Mouse (Mus musculus) hindbrain, embryonic 11.5 days (tissue): ENCODE data around the gene Ubald1. TPM values are rescaled to one million over a fixed set of nuclear protein-coding genes. Genes with fewer than 3 reads are reported as not detected.

Source experiments
- ATAC-seq: fragments of 200-750 bp; cut with Nextera tagmentation; 2 replicates; pipeline ENCODE4 v1.8.0; 2017; ENCODE audit warnings: mild to moderate bottlenecking, moderate TSS enrichment, moderate library complexity; ENCODE audit not compliant: low FRiP score
- DNase-seq: peaks from one replicate; pipeline ENCODE4 v3.0.0-alpha.2; 2015; ENCODE audit warnings: low spot score
- H3K27ac ChIP-seq: fragments of 300-500 bp; sonication (generic); 2 replicates; pipeline ENCODE4 v1.5.1; 2014; ENCODE audit warnings: mild to moderate bottlenecking, low read depth, low read length
- H3K27me3 ChIP-seq: fragments of 300-500 bp; sonication (generic); 2 replicates; pipeline ENCODE4 v1.6.1; 2014; ENCODE audit warnings: mild to moderate bottlenecking, low read length, moderate library complexity, mixed read lengths; ENCODE audit not compliant: control insufficient read depth, insufficient read depth
- H3K36me3 ChIP-seq: fragments of 300-500 bp; sonication (generic); 2 replicates; pipeline ENCODE4 v1.6.1; 2014; ENCODE audit warnings: mild to moderate bottlenecking, low read length, moderate library complexity, mixed read lengths; ENCODE audit not compliant: control insufficient read depth, insufficient read depth
- H3K4me1 ChIP-seq: fragments of 300-500 bp; sonication (generic); replicated peaks from 2 replicates; pipeline ENCODE4 v1.6.1; 2014; ENCODE audit warnings: low read length, mixed read lengths; ENCODE audit not compliant: control insufficient read depth, insufficient read depth
- H3K4me2 ChIP-seq: fragments of 300-500 bp; sonication (generic); replicated peaks from 2 replicates; pipeline ENCODE4 v1.6.1; 2014; ENCODE audit warnings: mild to moderate bottlenecking, low read depth, low read length
- H3K4me3 ChIP-seq: fragments of 300-500 bp; sonication (generic); 2 replicates; pipeline ENCODE4 v1.5.1; 2014; ENCODE audit warnings: low read depth, low read length
- H3K9ac ChIP-seq: fragments of 300-500 bp; sonication (generic); 2 replicates; pipeline ENCODE4 v1.6.1; 2014; ENCODE audit warnings: low read depth, low read length
- H3K9me3 ChIP-seq: fragments of 300-500 bp; sonication (generic); 2 replicates; pipeline ENCODE4 v1.6.1; 2016; ENCODE audit warnings: low read length; ENCODE audit not compliant: control insufficient read depth
- WGBS: fragments of 180-500 bp; shearing (Covaris S2); extraction: QIAGEN DNeasy Blood & Tissue Kit; methylation state at CpG from one replicate; pipeline ENCODE4 v1.1.7; 2014; 5-methylcytosine and 5-hydroxymethylcytosine counted together
- polyA plus RNA-seq: library from polyadenylated mRNA; unstranded; fragments of >200 nt; fragmentation: Nextera tagmentation; extraction: Ambion mirVana; gene quantifications from 2 replicates; pipeline ENCODE4 v1.2.1, GENCODE M21; 2014

The Ubald1 gene
- polyA plus RNA-seq, 1 experiment from 2014 or later, result 28.9 TPM

GRCm38 (mm10) chr16:4879101-4879707 lies 911 bp downstream of the Ubald1 start:
- Histone ChIP-seq H3K4me1 (peaks cover 8% of the 10 kb centered on the region; the same call in 1 of the 2 replicates), H3K9me3 (no peaks in the 10 kb centered on the region), H3K27me3 (no peaks in the 10 kb centered on the region), H3K9ac (peak overlapping the region; percentile 81), H3K4me2 (peak overlapping the region; percentile 89), H3K27ac (peak overlapping the region; percentile 97), H3K4me3 (peak overlapping the region; percentile 78), H3K36me3 (no peaks in the 10 kb centered on the region)
- peak; percentile 67 for DNase-seq
- under 1% methylated on average over 49 of the region's 54 CpGs for WGBS
- peak; percentile 56 for ATAC-seq

GRCm38 (mm10) chr16:4878192-4878885 lies 1.8 kb downstream of the Ubald1 start:
- ATAC-seq (no peak), DNase-seq (no peak)
- Histone ChIP-seq H3K4me1 (peaks cover 8% of the 10 kb centered on the region; the same call in 1 of the 2 replicates), H3K9ac (peak overlapping the region; percentile 81), H3K9me3 (no peaks in the 10 kb centered on the region), H3K4me2 (peak overlapping the region; percentile 89), H3K4me3 (peak overlapping the region; percentile 78), H3K36me3 (no peaks in the 10 kb centered on the region), H3K27ac (no peak overlapping the region), H3K27me3 (no peaks in the 10 kb centered on the region)
- 37% methylated on average over 5 of the region's 5 CpGs for WGBS

- no peaks in the 10 kb centered on the region for H3K9me3 ChIP-seq
- no peaks in the 10 kb centered on the region for H3K36me3 ChIP-seq
- H3K9ac ChIP-seq, result no peak overlapping the region
- H3K27ac ChIP-seq, result no peak overlapping the region
- ATAC-seq, result no peak
- no peak for DNase-seq
- WGBS, result 88% methylated on average over 3 of the region's 3 CpGs
- peaks cover 8% of the 10 kb centered on the region; the same call in 1 of the 2 replicates for H3K4me1 ChIP-seq
- H3K4me3 ChIP-seq, result no peak overlapping the region
- no peaks in the 10 kb centered on the region for H3K27me3 ChIP-seq
- no peak overlapping the region for H3K4me2 ChIP-seq
Observed at GRCm38 (mm10) chr16:4877701-4878100, 2.4 kb downstream of the Ubald1 start.

GRCm38 (mm10) chr16:4877195-4877594 lies 2.9 kb downstream of the Ubald1 start:
- Histone ChIP-seq H3K27me3 (no peaks in the 10 kb centered on the region), H3K27ac (no peak overlapping the region), H3K9ac (no peak overlapping the region), H3K9me3 (no peaks in the 10 kb centered on the region), H3K4me2 (no peak overlapping the region), H3K4me3 (no peak overlapping the region), H3K4me1 (peaks cover 8% of the 10 kb centered on the region; the same call in 1 of the 2 replicates), H3K36me3 (no peaks in the 10 kb centered on the region)
- DNase-seq, result no peak
- ATAC-seq, result no peak
- 92% methylated on average over 4 of the region's 4 CpGs for WGBS

- Histone ChIP-seq H3K4me1 (peaks cover 8% of the 10 kb centered on the region; the same call in 1 of the 2 replicates), H3K9ac (no peak overlapping the region), H3K4me2 (no peak overlapping the region), H3K4me3 (no peak overlapping the region), H3K27ac (no peak overlapping the region), H3K27me3 (no peaks in the 10 kb centered on the region), H3K9me3 (no peaks in the 10 kb centered on the region), H3K36me3 (no peaks in the 10 kb centered on the region)
- 91% methylated on average over 8 of the region's 8 CpGs for WGBS
- ATAC-seq (no peak), DNase-seq (no peak)
Observed at GRCm38 (mm10) chr16:4876033-4876680, 4.0 kb downstream of the Ubald1 start.

GRCm38 (mm10) chr16:4875198-4876032 lies 4.7 kb downstream of the Ubald1 start:
- H3K9ac ChIP-seq, result no peak overlapping the region
- no peak overlapping the region for H3K4me2 ChIP-seq
- DNase-seq (no peak), ATAC-seq (no peak)
- H3K4me1 ChIP-seq, result peaks cover 8% of the 10 kb centered on the region; the same call in 1 of the 2 replicates
- no peak overlapping the region for H3K4me3 ChIP-seq
- H3K36me3 ChIP-seq, result no peaks in the 10 kb centered on the region
- no peak overlapping the region for H3K27ac ChIP-seq
- WGBS, result 92% methylated on average over 23 of the region's 23 CpGs
- no peaks in the 10 kb centered on the region for H3K27me3 ChIP-seq
- H3K9me3 ChIP-seq, result no peaks in the 10 kb centered on the region

GRCm38 (mm10) chr16:4871926-4872325 lies 8.2 kb downstream of the Ubald1 start:
- H3K4me1 ChIP-seq, result no peaks in the 10 kb centered on the region
- H3K27ac ChIP-seq, result no peak overlapping the region
- DNase-seq (no peak), ATAC-seq (no peak)
- H3K4me3 ChIP-seq, result no peak overlapping the region
- H3K4me2 ChIP-seq, result no peak overlapping the region
- H3K9ac ChIP-seq, result no peak overlapping the region
- WGBS, result 82% methylated on average over 2 of the region's 2 CpGs
- H3K36me3 ChIP-seq, result no peaks in the 10 kb centered on the region
- no peaks in the 10 kb centered on the region for H3K27me3 ChIP-seq
- no peaks in the 10 kb centered on the region for H3K9me3 ChIP-seq

- DNase-seq (no peak), ATAC-seq (no peak)
- Histone ChIP-seq H3K27ac (no peak overlapping the region), H3K9me3 (no peaks in the 10 kb centered on the region), H3K4me3 (no peak overlapping the region), H3K4me1 (no peaks in the 10 kb centered on the region), H3K36me3 (no peaks in the 10 kb centered on the region), H3K4me2 (no peak overlapping the region), H3K27me3 (no peaks in the 10 kb centered on the region), H3K9ac (no peak overlapping the region)
- WGBS, result 93% methylated on average over 5 of the region's 5 CpGs
Observed at GRCm38 (mm10) chr16:4870490-4870889, 9.6 kb downstream of the Ubald1 start.
